Mouse (Mus musculus): ENCODE measurements around the gene Adh7.

DNA sequence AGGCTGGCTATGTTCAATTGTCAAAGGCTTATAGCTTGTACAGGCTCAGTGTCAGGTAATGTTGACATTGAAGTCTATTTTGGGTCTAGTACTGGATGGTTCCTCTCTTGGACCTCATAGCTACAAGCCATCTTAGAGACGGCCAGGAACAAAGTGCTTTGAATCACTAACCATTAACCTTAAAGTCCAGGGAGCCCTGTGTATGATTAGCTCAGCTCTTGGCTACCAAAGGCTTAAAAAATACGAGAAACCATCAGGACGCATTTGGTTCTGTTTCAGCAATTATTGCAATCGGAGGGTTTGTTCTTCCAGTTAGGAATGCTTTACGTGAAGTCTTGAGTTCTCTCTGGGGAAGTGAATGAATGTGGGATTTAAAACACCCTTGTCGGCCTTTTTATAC lies 25.4 kb downstream of the Adh7 start:
- no peak for TF ChIP-seq CTCF (conservative IDR thresholded peaks at IDR 0.05 in 1 of 2, IDR thresholded peaks at IDR 0.05 in 1 of 2; ENCODE audit: low read depth in 2 of 2, low read length in 2 of 2)
- TF ChIP-seq ZC3H11A (IDR thresholded peaks at IDR 0.05; ENCODE audit: low read depth, low read length), result no peak
- no peak for TF ChIP-seq MAFK (IDR thresholded peaks at IDR 0.05; ENCODE audit: insufficient replicate concordance, low read length)
- TF ChIP-seq POLR2A (IDR thresholded peaks at IDR 0.05; ENCODE audit: low read depth, low read length), result no peak
- no peak for TF ChIP-seq JUND (conservative IDR thresholded peaks at IDR 0.05; ENCODE audit: low read depth, low read length)
- TF ChIP-seq E2F4 (IDR thresholded peaks at IDR 0.05; ENCODE audit: insufficient replicate concordance, low read depth, low read length), result no peak
- TF ChIP-seq ZKSCAN1 (IDR thresholded peaks at IDR 0.05; ENCODE audit: borderline replicate concordance, low read depth, low read length), result no peak
- TF ChIP-seq MEF2A (IDR thresholded peaks at IDR 0.05; ENCODE audit: borderline replicate concordance, low read depth, low read length), result no peak
- no peak for TF ChIP-seq MYC (IDR thresholded peaks at IDR 0.05; ENCODE audit: low read depth, low read length)
- TF ChIP-seq MXI1 (IDR thresholded peaks at IDR 0.05; ENCODE audit: low read depth, low read length), result no peak
- TF ChIP-seq USF1 (IDR thresholded peaks at IDR 0.05; ENCODE audit: low read depth, low read length), result no peak
- no peak for TF ChIP-seq RAD21 (IDR thresholded peaks at IDR 0.05; ENCODE audit: low read depth, low read length)
- no peak for TF ChIP-seq EP300 (IDR thresholded peaks at IDR 0.05; ENCODE audit: low read length)
